Mouse (Mus musculus) erythroblast, embryonic 14.5 days (primary cell): ENCODE measurements around the gene Ktn1.

ENCODE experiments used
- GATA1 ChIP-seq: IDR thresholded peaks from 2 replicates; pipeline ENCODE4 v1.6.1; 2012; ENCODE audit warnings: low read length, inconsistent platforms, mixed read lengths
- TAL1 ChIP-seq: IDR thresholded peaks from 3 replicates; pipeline ENCODE4 v1.6.1; 2012; ENCODE audit warnings: low read length, inconsistent platforms, mixed read lengths

DNA sequence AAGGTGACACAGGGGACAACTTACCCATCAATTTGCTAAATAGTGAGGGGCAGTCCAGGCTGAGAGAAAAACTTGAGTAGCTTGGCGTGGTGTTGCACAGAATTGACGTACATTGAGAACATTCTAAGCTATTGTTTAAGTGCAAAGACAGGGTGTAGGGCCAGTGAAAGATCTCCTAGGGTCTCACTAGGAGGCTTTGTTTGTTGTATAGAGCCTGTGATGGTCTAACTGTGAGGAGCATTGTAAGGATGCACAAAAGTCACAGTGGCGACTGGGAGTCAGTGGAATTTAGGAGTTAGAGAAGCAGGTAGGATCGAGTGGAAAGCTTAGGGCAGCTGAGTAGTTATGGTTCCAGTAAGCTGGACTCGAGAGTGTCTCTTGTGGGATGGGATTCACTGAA lies 50.9 kb downstream of the Ktn1 start:
- no peak for TF ChIP-seq GATA1
- TF ChIP-seq TAL1: no peak
